Mouse (Mus musculus) hindbrain, embryonic 15.5 days (tissue): ENCODE data around the gene Scnn1b. TPM values are rescaled to one million over a fixed set of nuclear protein-coding genes. Genes with fewer than 3 reads are reported as not detected.

ENCODE experiments used
- ATAC-seq: fragments of 200-750 bp; cut with Nextera tagmentation; 2 replicates; pipeline ENCODE4 v1.8.0; 2017; ENCODE audit warnings: low read depth, moderate number of reproducible peaks, moderate TSS enrichment; ENCODE audit not compliant: low FRiP score
- H3K27ac ChIP-seq: fragments of 300-500 bp; sonication (generic); replicated peaks from 2 replicates; pipeline ENCODE4 v1.5.1; 2015; ENCODE audit warnings: mild to moderate bottlenecking, inconsistent platforms
- H3K27me3 ChIP-seq: fragments of 300-500 bp; sonication (generic); 2 replicates; pipeline ENCODE4 v1.6.1; 2015; ENCODE audit warnings: control low read depth, inconsistent platforms
- H3K36me3 ChIP-seq: fragments of 300-500 bp; sonication (generic); 2 replicates; pipeline ENCODE4 v1.6.1; 2015; ENCODE audit warnings: control low read depth, inconsistent platforms
- H3K4me1 ChIP-seq: fragments of 300-500 bp; sonication (generic); replicated peaks from 2 replicates; pipeline ENCODE4 v1.6.1; 2015; ENCODE audit warnings: control low read depth, inconsistent platforms
- H3K4me2 ChIP-seq: fragments of 300-500 bp; sonication (generic); 2 replicates; pipeline ENCODE4 v1.6.1; 2015; ENCODE audit warnings: moderate library complexity, mild to moderate bottlenecking, inconsistent platforms
- H3K4me3 ChIP-seq: fragments of 300-500 bp; sonication (generic); 2 replicates; pipeline ENCODE4 v1.5.1; 2015; ENCODE audit warnings: mild to moderate bottlenecking, inconsistent platforms
- H3K9ac ChIP-seq: fragments of 300-500 bp; sonication (generic); 2 replicates; pipeline ENCODE4 v1.6.1; 2015; ENCODE audit warnings: inconsistent platforms
- H3K9me3 ChIP-seq: fragments of 300-500 bp; sonication (generic); 2 replicates; pipeline ENCODE4 v1.6.1; 2016; ENCODE audit warnings: control low read depth, inconsistent platforms
- WGBS: fragments of 180-500 bp; shearing (Covaris S2); methylation state at CpG from one replicate; pipeline ENCODE4 v1.1.7; 2015; 5-methylcytosine and 5-hydroxymethylcytosine counted together
- polyA plus RNA-seq: library from polyadenylated mRNA; unstranded; fragments of >200 nt; fragmentation: Nextera tagmentation; extraction: Ambion mirVana; gene quantifications from 2 replicates; pipeline ENCODE4 v1.2.1, GENCODE M21; 2015

The Scnn1b gene
- polyA plus RNA-seq, result 0.12 and 0.28 TPM in 2 replicates

DNA sequence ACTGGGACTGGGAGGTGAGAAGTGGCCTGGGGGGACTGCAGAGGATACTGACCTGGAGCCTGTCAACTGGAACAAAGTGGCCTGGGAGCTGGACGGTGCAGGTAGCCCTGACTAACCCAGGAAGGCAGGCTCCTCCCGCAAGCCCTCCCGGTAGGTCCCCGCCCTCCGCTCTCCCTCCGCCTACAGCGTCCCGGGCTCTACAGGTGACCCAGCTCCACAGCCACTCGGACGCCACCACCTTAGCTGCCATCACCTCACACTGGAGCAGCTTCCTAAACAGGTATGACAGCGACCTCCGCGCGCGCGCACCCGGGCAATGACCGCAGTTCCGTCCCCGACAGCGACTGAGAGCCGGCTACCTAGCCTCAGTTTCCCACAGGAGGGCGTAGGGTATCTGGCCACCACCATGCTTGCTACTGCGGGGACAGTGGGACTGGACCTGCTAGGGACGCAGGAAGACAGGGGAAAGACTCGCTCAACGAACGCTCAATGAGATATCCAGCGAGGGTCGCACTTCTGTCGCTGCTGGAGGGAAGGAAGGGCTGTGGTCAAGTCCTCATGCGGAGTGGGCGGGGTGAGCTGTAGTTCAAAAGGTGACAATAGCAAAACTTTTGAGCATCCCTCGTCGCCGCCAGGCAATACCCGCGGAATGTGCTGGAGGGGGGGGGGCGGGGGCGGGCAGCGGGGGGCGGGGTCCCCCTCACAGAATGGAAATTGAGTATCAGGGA lies at the start of gene Scnn1b:
TSS of gene Scnn1b (plus strand) at position 181 of the 728 bp plus-strand sequence.
- Histone ChIP-seq H3K36me3 (no peaks in the 10 kb centered on the region), H3K4me2 (peak within 1 kb of the TSS; percentile 90), H3K27me3 (peaks cover 28% of the 10 kb centered on the region), H3K9ac (peak within 1 kb of the TSS; percentile 22; the same call in 1 of the 2 replicates), H3K9me3 (no peaks in the 10 kb centered on the region), H3K4me3 (peak within 1 kb of the TSS; percentile 39), H3K27ac (no peak within 1 kb of the TSS), H3K4me1 (peaks cover 10% of the 10 kb centered on the region)
- 5% methylated on average over 36 of the region's 42 CpGs for WGBS
- no peak for ATAC-seq

DNA sequence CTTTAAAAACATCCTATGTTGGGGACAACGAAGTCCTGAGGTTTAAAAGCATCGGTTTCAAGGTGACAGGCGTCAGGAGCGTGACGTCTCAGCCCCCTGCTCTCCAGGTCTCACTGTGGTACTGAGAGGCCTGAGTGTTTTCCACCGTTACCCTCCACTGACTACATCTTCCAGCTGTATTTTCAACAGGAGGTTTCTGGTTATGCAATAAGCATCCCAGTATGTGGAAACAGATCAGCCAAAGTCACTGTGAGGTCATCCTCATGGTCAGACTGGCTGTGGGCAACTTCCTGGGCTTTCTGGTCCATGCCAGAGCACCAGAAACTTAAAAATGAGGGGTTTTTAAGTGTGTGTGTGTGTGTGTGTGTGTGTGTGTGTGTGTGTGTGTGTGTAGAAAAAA lies 43.2 kb upstream of the Scnn1b start:
- H3K4me2 ChIP-seq, result no peak overlapping the region
- no peaks in the 10 kb centered on the region for H3K9me3 ChIP-seq
- H3K4me3 ChIP-seq, result no peak overlapping the region
- H3K4me1 ChIP-seq, result no peaks in the 10 kb centered on the region
- 91% methylated on average over 6 of the region's 6 CpGs for WGBS
- ATAC-seq, result no peak
- no peak overlapping the region for H3K9ac ChIP-seq
- H3K27me3 ChIP-seq, result no peaks in the 10 kb centered on the region
- no peaks in the 10 kb centered on the region for H3K36me3 ChIP-seq
- no peak overlapping the region for H3K27ac ChIP-seq

DNA sequence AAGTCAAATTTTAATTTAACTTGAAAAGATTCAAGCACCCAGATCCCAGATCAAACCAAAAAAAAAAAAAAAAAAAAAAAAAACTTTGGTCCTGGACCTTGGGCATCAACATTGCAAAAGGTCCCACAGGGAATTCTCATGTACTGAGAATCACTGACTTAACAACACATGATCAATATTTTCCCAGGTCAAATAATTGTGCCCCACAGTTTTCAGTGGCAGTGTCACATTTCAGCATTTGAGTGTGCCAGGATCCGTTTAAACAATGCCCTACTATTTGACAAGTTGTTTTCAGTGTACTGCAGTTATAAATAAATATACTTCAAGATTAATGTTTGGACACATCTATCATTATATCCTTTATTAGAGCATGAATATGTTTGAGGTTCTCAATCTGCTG lies 36.4 kb upstream of the Scnn1b start:
- WGBS, result 76% methylated on average over 1 of the region's 1 CpGs
- no peak overlapping the region for H3K4me3 ChIP-seq
- no peaks in the 10 kb centered on the region for H3K4me1 ChIP-seq
- no peak for ATAC-seq
- no peaks in the 10 kb centered on the region for H3K9me3 ChIP-seq
- H3K27ac ChIP-seq, result no peak overlapping the region
- no peaks in the 10 kb centered on the region for H3K36me3 ChIP-seq
- no peaks in the 10 kb centered on the region for H3K27me3 ChIP-seq
- H3K4me2 ChIP-seq, result no peak overlapping the region
- H3K9ac ChIP-seq, result no peak overlapping the region

DNA sequence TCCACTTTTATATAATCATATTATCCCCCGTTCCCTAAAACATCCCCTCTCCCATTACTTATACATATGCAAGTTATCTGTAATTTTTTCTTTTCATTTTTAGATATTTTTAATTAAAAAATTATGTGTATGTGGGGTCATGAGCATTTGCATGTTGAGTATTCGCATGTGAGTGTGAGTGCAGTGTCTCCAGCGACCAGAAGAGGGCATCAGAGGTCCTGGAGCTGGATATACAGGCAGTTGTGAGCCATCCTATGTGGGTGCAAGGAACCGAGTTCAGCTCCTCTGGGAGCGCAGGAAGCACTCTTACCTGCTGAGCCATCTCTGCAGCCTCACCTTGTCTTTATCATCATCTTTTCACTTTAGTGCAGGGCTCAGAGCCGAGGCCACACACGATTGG lies 29.4 kb upstream of the Scnn1b start:
- no peaks in the 10 kb centered on the region for H3K36me3 ChIP-seq
- no peaks in the 10 kb centered on the region for H3K9me3 ChIP-seq
- H3K9ac ChIP-seq, result no peak overlapping the region
- no peak overlapping the region for H3K4me3 ChIP-seq
- H3K4me2 ChIP-seq, result no peak overlapping the region
- H3K27ac ChIP-seq, result no peak overlapping the region
- no peaks in the 10 kb centered on the region for H3K27me3 ChIP-seq
- 83% methylated on average over 7 of the region's 7 CpGs for WGBS
- no peak for ATAC-seq
- H3K4me1 ChIP-seq, result no peaks in the 10 kb centered on the region

DNA sequence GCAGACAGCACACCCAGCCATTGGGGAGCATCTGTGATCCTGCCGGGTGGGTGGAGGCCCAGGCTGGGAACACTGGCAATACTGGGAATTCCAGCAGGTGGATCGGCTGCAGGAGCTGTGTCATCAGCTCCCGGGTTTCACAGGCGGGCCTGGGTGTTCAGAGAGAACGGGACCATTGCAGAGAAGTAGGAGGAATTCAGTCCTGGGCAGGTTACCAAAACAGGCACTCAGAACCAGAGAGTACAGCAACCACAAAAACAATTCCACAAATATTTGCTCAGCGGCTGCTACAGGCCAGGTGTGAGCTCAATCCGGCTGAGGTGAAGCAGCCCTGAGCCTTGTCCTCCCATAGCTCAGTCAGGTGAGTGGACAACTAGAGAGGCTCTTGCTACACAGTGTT lies 28.0 kb upstream of the Scnn1b start:
- no peak overlapping the region for H3K9ac ChIP-seq
- H3K4me2 ChIP-seq, result no peak overlapping the region
- 92% methylated on average over 7 of the region's 7 CpGs for WGBS
- H3K27ac ChIP-seq, result no peak overlapping the region
- H3K36me3 ChIP-seq, result no peaks in the 10 kb centered on the region
- no peak overlapping the region for H3K4me3 ChIP-seq
- H3K27me3 ChIP-seq, result no peaks in the 10 kb centered on the region
- no peaks in the 10 kb centered on the region for H3K4me1 ChIP-seq
- H3K9me3 ChIP-seq, result no peaks in the 10 kb centered on the region
- no peak for ATAC-seq

DNA sequence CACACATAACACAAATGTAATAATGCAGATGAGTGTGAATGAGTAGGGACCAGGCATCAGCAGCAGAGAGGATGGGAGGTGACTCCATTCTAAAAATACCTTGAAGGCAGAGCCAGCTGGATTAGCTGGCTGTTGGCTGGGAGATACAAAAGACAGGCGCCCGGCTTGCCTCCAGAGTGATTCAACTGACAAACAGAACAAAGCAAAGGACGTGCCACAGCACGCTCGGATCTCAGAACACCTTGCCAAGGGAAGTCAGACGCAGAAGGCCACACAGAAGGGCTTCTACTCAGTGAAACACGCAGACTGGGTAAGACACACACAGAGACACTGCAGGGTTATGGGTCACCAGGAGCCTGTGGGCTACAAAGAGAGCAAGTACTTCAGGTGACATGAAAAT lies 24.0 kb upstream of the Scnn1b start:
- no peak overlapping the region for H3K9ac ChIP-seq
- 71% methylated on average over 7 of the region's 7 CpGs for WGBS
- H3K27ac ChIP-seq, result no peak overlapping the region
- H3K9me3 ChIP-seq, result no peaks in the 10 kb centered on the region
- no peak overlapping the region for H3K4me3 ChIP-seq
- no peaks in the 10 kb centered on the region for H3K36me3 ChIP-seq
- no peak overlapping the region for H3K4me2 ChIP-seq
- ATAC-seq, result no peak
- no peaks in the 10 kb centered on the region for H3K4me1 ChIP-seq
- no peaks in the 10 kb centered on the region for H3K27me3 ChIP-seq

DNA sequence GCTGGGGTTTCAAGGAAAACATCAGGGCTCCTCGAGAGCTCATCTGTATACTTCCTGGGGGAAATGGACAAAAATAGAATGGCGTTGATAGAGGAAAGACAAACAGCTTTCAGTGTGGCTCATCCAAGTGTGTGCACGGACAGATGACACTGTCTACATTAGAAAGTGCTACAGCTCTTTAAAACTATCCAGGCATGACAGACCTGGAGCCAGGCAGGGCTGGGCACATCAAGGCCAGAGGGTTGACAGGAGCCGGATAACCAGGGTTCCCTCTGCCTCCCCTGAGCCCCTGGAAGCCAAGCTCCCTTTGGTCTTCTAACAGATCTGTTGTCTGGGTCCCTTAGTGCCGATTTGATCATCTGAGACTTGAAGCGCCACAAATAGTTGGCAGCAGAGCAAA lies 22.6 kb upstream of the Scnn1b start:
- H3K9ac ChIP-seq, result no peak overlapping the region
- H3K4me2 ChIP-seq, result no peak overlapping the region
- 75% methylated on average over 6 of the region's 6 CpGs for WGBS
- no peak overlapping the region for H3K27ac ChIP-seq
- no peaks in the 10 kb centered on the region for H3K9me3 ChIP-seq
- H3K27me3 ChIP-seq, result no peaks in the 10 kb centered on the region
- H3K36me3 ChIP-seq, result no peaks in the 10 kb centered on the region
- no peaks in the 10 kb centered on the region for H3K4me1 ChIP-seq
- no peak overlapping the region for H3K4me3 ChIP-seq
- no peak for ATAC-seq

DNA sequence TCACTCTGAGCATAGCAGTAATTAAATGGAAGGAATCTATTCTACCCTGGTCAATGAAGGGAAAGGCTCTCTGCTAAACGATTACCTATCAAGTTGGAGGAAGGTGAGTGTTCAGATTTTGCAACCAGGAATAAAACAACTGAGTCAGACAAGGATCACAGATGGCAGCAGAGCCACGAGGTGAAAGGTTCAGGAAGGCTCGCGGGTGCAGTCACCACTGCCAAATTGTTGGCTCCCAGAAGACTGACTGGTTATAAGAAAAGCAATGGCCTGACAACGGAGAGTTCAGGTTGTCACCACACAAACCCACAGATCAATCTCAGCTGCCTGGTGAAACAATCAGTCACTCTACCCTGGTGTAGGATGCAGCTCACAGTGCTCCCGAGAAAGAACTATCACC lies 18.9 kb upstream of the Scnn1b start:
- Histone ChIP-seq H3K36me3 (no peaks in the 10 kb centered on the region), H3K4me3 (no peak overlapping the region), H3K9me3 (no peaks in the 10 kb centered on the region), H3K4me1 (no peaks in the 10 kb centered on the region), H3K27ac (no peak overlapping the region), H3K4me2 (no peak overlapping the region), H3K9ac (no peak overlapping the region), H3K27me3 (no peaks in the 10 kb centered on the region)
- ATAC-seq, result no peak
- 76% methylated on average over 6 of the region's 6 CpGs for WGBS

DNA sequence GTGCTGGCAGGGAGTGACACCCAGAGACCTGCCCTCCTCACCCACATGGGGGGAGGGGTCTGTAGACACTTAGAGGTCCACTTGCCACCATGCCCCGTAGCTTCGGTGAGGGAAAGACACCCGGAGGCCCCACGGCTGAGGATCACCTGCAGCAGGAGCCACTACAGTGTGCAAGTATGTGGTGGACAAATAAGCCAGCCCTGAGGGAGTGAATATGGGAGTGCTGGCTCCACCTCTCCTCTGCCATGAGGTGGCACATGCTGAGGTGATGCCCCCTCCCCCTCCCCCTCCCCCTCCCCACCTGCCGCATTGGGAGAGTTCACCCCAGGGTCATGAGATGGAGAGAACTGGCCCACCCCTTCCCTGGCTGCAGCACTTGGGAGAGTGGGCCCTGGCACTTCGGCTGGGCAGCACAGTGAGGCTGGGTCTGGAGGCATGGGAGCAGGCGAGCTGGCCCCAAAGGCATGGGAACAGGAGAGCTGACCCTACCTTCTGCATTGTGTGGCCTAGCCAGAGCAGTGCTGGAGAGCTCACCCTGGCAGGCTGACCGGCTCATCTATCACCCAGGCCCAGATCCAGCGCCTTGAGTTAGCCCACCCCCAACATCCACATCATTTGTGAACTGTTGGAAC lies 16.2 kb upstream of the Scnn1b start:
- H3K36me3 ChIP-seq, result no peaks in the 10 kb centered on the region
- no peak overlapping the region for H3K4me3 ChIP-seq
- H3K27ac ChIP-seq, result no peak overlapping the region
- no peak for ATAC-seq
- 85% methylated on average over 9 of the region's 9 CpGs for WGBS
- no peaks in the 10 kb centered on the region for H3K4me1 ChIP-seq
- H3K9me3 ChIP-seq, result no peaks in the 10 kb centered on the region
- no peak overlapping the region for H3K4me2 ChIP-seq
- no peaks in the 10 kb centered on the region for H3K27me3 ChIP-seq
- H3K9ac ChIP-seq, result no peak overlapping the region

DNA sequence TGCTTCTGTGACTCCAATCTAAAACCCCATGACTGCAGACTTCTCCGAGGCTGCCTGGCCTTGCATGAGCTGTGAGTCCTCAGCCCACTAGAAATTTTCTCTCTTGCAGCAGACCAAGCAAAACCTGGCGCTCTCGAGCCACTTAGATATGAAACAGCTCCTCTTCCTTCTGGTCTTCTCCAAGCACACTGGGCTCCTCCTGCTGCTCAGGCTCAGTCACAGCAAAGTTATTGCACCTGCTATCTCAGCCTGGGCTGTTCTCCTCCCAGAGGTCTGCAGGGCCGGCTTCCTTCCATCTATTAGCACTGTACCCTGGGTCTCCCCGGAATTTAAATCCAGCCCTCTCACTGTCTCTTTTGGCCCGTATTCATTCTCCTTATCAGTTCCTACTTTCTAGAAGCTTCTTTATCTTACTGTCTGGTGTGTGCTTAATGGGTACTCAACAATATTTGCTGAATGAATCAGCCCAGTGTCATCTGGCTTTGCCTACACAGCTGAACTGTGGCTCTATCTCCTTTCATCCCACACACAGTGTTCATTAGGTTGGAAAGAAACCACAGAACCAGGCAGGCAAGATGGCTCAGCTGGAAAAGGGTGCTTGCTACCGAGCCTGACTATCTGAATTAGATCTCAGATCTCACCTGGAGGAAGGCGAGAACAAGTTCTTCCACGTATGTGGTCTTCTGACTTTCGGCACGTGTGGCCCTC lies 7.5 kb upstream of the Scnn1b start:
- Histone ChIP-seq H3K27ac (no peak overlapping the region), H3K9me3 (no peaks in the 10 kb centered on the region), H3K4me3 (no peak overlapping the region), H3K9ac (no peak overlapping the region), H3K4me2 (no peak overlapping the region), H3K36me3 (no peaks in the 10 kb centered on the region), H3K27me3 (no peaks in the 10 kb centered on the region), H3K4me1 (no peaks in the 10 kb centered on the region)
- WGBS, result 89% methylated on average over 11 of the region's 11 CpGs
- ATAC-seq, result no peak

DNA sequence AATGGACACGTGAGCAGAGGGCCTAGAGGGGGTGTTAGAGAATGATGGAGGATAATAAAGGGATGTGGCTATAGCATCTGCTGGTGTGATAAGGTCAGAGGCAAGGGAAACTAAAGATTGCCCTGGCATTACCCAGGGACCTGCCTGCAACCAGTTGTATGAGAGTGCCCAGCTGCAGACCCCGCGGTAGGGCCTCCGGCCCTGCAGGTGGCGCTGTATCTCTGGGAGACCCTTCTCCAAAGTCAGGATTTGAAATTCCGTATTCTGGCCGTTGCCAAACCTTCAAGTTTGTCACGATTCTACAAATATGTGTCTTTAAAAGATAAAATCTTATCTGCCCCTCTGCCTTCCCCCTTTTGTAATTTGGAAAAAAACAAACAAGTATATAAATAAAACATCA lies 5.9 kb upstream of the Scnn1b start:
- Histone ChIP-seq H3K4me2 (no peak overlapping the region), H3K9ac (no peak overlapping the region), H3K27me3 (peaks cover 2% of the 10 kb centered on the region; the same call in 1 of the 2 replicates), H3K36me3 (no peaks in the 10 kb centered on the region), H3K27ac (no peak overlapping the region), H3K4me1 (no peaks in the 10 kb centered on the region), H3K4me3 (no peak overlapping the region), H3K9me3 (no peaks in the 10 kb centered on the region)
- no peak for ATAC-seq
- 88% methylated on average over 8 of the region's 8 CpGs for WGBS

DNA sequence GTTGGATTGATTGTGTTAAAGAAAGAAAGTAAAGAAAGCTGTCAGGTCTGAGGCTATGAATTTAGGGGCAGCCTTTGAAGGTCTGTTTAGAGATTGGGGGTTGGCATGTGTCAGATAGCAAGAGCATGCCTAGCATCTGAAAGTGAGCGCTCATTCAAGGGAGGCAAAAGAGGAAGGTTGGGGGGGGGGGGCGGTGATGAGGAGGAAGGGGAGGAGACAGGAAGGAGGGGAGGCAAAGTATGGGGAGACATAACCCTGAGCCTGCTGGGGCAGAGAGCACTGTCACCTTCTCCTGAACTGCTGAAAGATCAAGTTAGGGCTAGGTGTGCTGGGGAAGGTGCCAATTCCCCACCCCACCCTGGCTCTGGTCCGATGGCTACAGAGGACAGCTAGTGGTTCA lies 6.8 kb downstream of the Scnn1b start:
- H3K27ac ChIP-seq, result no peak overlapping the region
- no peak overlapping the region for H3K4me3 ChIP-seq
- no peak overlapping the region for H3K9ac ChIP-seq
- no peaks in the 10 kb centered on the region for H3K36me3 ChIP-seq
- H3K4me2 ChIP-seq, result no peak overlapping the region
- no peaks in the 10 kb centered on the region for H3K4me1 ChIP-seq
- H3K27me3 ChIP-seq, result peaks cover 1% of the 10 kb centered on the region; the same call in 1 of the 2 replicates
- WGBS, result 80% methylated on average over 3 of the region's 3 CpGs
- no peaks in the 10 kb centered on the region for H3K9me3 ChIP-seq
- ATAC-seq, result no peak
